Mouse (Mus musculus): ENCODE measurements around the gene Creb1. TPM values are rescaled to one million over a fixed set of nuclear protein-coding genes. Genes with fewer than 3 reads are reported as not detected.
"Not testable (repeated sequence)": the region's sequence is repeated elsewhere in the genome, so short reads cannot be mapped to it uniquely, and the experiment has no call there.

Gene Creb1
- polyA plus RNA-seq, 1 experiment from 2014 or later = 27.5 TPM

DNA sequence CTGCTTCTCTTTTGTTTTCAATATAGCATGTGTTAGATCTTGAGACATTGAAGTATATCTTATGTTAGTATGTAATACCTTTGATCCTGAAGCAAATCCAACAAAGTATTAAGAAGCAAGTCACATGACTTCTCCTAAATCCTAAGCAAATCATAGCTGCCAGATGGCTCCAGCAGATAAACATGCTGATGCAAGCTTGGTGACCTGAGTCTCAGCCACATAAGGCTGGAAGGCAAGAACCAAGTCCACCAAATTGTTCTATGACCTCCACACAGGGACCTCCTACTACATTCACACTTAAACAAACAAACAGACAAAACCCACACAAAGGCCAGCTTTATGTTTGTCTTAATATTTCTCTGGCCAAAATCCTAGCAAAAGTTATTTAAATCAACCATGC, 35.8 kb downstream of the Creb1 start:
- Histone ChIP-seq H3K36me3 (ENCODE audit: control insufficient read depth, insufficient read depth, low read length) (peaks cover 10% of the 10 kb centered on the region; the same call in 1 of the 2 replicates), H3K4me1 (ENCODE audit: control insufficient read depth, insufficient read depth, low read length) (no peaks in the 10 kb centered on the region), H3K9me3 (replicated peaks; ENCODE audit: control insufficient read depth, low read length) (no peaks in the 10 kb centered on the region), H3K9ac (ENCODE audit: low read length) (no peak overlapping the region), H3K27ac (ENCODE audit: low read length) (no peak overlapping the region), H3K27me3 (ENCODE audit: control insufficient read depth, insufficient read depth, low read length) (no peaks in the 10 kb centered on the region), H3K4me3 (replicated peaks; ENCODE audit: low read length) (no peak overlapping the region), H3K4me2 (ENCODE audit: low read depth, low read length) (no peak overlapping the region)
- no peak for ATAC-seq (ENCODE audit: insufficient read depth, low FRiP score)

DNA sequence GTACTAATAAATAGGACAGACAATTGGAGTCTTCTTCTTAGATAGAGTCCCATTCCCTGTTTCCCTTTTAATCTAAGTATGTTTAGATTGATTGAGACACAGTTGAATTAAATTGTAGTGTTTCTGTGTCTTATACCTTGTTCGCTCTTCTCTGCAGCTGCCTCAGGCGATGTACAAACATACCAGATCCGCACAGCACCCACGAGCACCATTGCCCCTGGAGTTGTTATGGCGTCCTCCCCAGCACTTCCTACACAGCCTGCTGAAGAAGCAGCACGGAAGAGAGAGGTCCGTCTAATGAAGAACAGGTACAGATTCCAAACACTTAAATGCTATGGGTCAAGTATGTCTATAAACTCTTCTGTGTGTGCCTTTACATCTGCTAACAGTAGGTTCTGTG, 43.6 kb downstream of the Creb1 start:
- H3K9me3 ChIP-seq (replicated peaks; ENCODE audit: control insufficient read depth, low read length) = no peaks in the 10 kb centered on the region
- ATAC-seq (ENCODE audit: insufficient read depth, low FRiP score) = no peak
- WGBS = 91% methylated on average over 7 of the region's 7 CpGs

DNA sequence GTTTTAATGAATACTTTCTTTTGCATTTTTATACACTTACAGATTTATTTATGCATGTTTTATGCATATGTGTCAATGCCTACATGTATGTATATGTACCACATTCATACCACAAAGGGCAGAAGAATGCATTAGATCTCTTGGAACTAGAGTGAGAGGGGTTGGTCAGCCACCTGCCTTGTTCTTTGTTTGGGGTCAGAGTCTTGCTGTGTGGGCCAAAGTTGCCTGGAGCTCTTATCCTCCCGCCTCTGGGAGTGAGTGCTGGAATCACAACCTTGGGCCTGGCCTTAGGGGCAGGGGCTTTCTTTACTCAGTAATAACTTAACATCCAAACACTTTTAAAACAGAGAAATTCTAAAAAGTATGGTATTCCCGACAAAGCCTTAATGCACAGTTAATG, 44.3 kb downstream of the Creb1 start:
- Histone ChIP-seq H3K27me3 (ENCODE audit: control insufficient read depth, insufficient read depth, low read length) (no peaks in the 10 kb centered on the region), H3K9ac (ENCODE audit: low read length) (no peak overlapping the region), H3K4me3 (replicated peaks; ENCODE audit: low read length) (no peak overlapping the region), H3K4me1 (ENCODE audit: control insufficient read depth, insufficient read depth, low read length) (no peaks in the 10 kb centered on the region), H3K4me2 (ENCODE audit: low read depth, low read length) (no peak overlapping the region), H3K9me3 (replicated peaks; ENCODE audit: control insufficient read depth, low read length) (no peaks in the 10 kb centered on the region), H3K27ac (ENCODE audit: low read length) (no peak overlapping the region), H3K36me3 (ENCODE audit: control insufficient read depth, insufficient read depth, low read length) (no peaks in the 10 kb centered on the region; the same call in 1 of the 2 replicates)
- 88% methylated on average over 2 of the region's 2 CpGs for WGBS
- no peak for ATAC-seq (ENCODE audit: insufficient read depth, low FRiP score)

More for the DNA sequence above, 43.6 kb downstream of the Creb1 start:
- Histone ChIP-seq H3K4me3 (replicated peaks; ENCODE audit: low read length) (no peak overlapping the region), H3K36me3 (ENCODE audit: control insufficient read depth, insufficient read depth, low read length) (no peaks in the 10 kb centered on the region; the same call in 1 of the 2 replicates), H3K27ac (ENCODE audit: low read length) (no peak overlapping the region), H3K27me3 (ENCODE audit: control insufficient read depth, insufficient read depth, low read length) (no peaks in the 10 kb centered on the region), H3K4me2 (ENCODE audit: low read depth, low read length) (no peak overlapping the region), H3K9ac (ENCODE audit: low read length) (no peak overlapping the region), H3K4me1 (ENCODE audit: control insufficient read depth, insufficient read depth, low read length) (no peaks in the 10 kb centered on the region)

GRCm38 (mm10) chr1:64577911-64578310, 45.5 kb downstream of the Creb1 start:
- H3K9ac ChIP-seq (ENCODE audit: low read length); H3K27ac ChIP-seq (ENCODE audit: low read length); ATAC-seq (ENCODE audit: insufficient read depth, low FRiP score); H3K9me3 ChIP-seq (replicated peaks; ENCODE audit: control insufficient read depth, low read length); H3K4me2 ChIP-seq (ENCODE audit: low read depth, low read length); H3K27me3 ChIP-seq (ENCODE audit: control insufficient read depth, insufficient read depth, low read length); H3K4me3 ChIP-seq (replicated peaks; ENCODE audit: low read length); H3K36me3 ChIP-seq (ENCODE audit: control insufficient read depth, insufficient read depth, low read length); H3K4me1 ChIP-seq (ENCODE audit: control insufficient read depth, insufficient read depth, low read length): not testable (repeated sequence)
- 56% methylated on average over 9 of the region's 9 CpGs for WGBS

DNA sequence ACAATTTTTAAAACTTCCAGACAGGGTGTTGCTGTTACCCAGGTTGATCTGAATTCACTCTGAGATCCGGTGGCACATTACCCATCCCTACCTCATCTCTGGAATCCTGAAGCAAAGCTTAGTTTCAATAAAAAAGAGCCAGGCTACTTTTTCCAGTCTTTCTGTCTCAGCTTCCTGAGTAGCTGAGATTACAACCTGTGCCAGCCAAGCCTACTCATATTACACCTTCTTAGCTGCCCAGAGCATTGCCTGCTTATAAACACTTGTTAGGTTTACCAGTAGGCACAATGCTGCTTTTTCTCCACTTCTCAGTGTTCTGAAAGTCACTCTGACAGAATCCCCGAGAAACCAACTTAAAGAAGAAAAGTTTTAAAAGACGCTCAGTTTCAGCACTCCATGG, 46.4 kb downstream of the Creb1 start:
- 93% methylated on average over 3 of the region's 3 CpGs for WGBS
- ATAC-seq (ENCODE audit: insufficient read depth, low FRiP score) = no peak
- H3K4me1 ChIP-seq (ENCODE audit: control insufficient read depth, insufficient read depth, low read length) = no peaks in the 10 kb centered on the region

GRCm38 (mm10) chr1:64598926-64599325, 66.5 kb downstream of the Creb1 start:
- no peak overlapping the region for H3K27ac ChIP-seq (ENCODE audit: low read length)
- no peaks in the 10 kb centered on the region for H3K27me3 ChIP-seq (ENCODE audit: control insufficient read depth, insufficient read depth, low read length)
- peaks cover 8% of the 10 kb centered on the region; the same call in 1 of the 2 replicates for H3K4me1 ChIP-seq (ENCODE audit: control insufficient read depth, insufficient read depth, low read length)
- H3K36me3 ChIP-seq (ENCODE audit: control insufficient read depth, insufficient read depth, low read length) = no peaks in the 10 kb centered on the region; the same call in none of the 2 replicates
- no peak overlapping the region for H3K4me3 ChIP-seq (replicated peaks; ENCODE audit: low read length)
- WGBS = 48% methylated on average over 5 of the region's 5 CpGs
- H3K9me3 ChIP-seq (replicated peaks; ENCODE audit: control insufficient read depth, low read length) = no peaks in the 10 kb centered on the region
- no peak for ATAC-seq (ENCODE audit: insufficient read depth, low FRiP score)
- no peak overlapping the region for H3K9ac ChIP-seq (ENCODE audit: low read length)
- H3K4me2 ChIP-seq (ENCODE audit: low read depth, low read length) = no peak overlapping the region

More for the DNA sequence above, 46.4 kb downstream of the Creb1 start:
- H3K36me3 ChIP-seq (ENCODE audit: control insufficient read depth, insufficient read depth, low read length) = no peaks in the 10 kb centered on the region; the same call in 1 of the 2 replicates
- H3K27ac ChIP-seq (ENCODE audit: low read length) = no peak overlapping the region
- no peak overlapping the region for H3K4me2 ChIP-seq (ENCODE audit: low read depth, low read length)
- no peaks in the 10 kb centered on the region for H3K27me3 ChIP-seq (ENCODE audit: control insufficient read depth, insufficient read depth, low read length)
- H3K9ac ChIP-seq (ENCODE audit: low read length) = no peak overlapping the region
- no peak overlapping the region for H3K4me3 ChIP-seq (replicated peaks; ENCODE audit: low read length)
- H3K9me3 ChIP-seq (replicated peaks; ENCODE audit: control insufficient read depth, low read length) = no peaks in the 10 kb centered on the region

DNA sequence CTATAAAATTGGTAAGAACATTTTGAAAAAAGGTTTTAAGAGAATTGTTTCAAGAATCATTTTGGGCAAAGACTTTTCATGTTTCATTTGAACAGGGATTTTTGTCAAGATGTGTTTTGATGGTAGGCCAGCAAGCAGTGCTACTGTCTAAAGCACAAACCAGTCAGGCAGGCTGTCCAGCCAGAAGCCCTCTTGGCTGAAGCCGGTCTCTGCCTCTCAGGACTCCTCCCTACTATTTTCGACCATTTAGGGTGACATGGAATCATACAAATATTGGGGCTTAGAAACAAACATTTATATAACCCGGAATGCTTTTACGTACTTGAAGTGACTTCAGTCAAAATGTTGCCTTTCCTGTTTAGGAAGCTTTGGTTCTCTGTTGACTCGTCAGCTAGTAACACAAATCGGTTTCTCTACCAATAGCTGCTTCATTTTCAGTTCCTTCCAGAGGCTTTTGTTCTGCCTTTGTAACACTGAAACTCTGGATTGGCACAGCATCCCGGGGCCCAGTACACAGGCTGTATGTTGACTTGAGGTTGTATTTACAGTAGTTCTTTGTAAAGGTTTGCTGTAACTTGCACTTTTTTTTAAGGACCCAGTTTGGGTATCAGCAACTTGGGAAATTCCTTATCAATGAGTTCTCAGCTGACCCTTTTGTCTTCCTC, 68.1 kb downstream of the Creb1 start:
- Histone ChIP-seq H3K9me3 (replicated peaks; ENCODE audit: control insufficient read depth, low read length) (no peaks in the 10 kb centered on the region), H3K4me2 (ENCODE audit: low read depth, low read length) (0 out of 2 replicates have a peak overlapping the region, but pooled peaks have one; percentile 13), H3K4me1 (ENCODE audit: control insufficient read depth, insufficient read depth, low read length) (peaks cover 8% of the 10 kb centered on the region; the same call in 1 of the 2 replicates), H3K27ac (ENCODE audit: low read length) (peak overlapping the region; percentile 52), H3K36me3 (ENCODE audit: control insufficient read depth, insufficient read depth, low read length) (peaks cover 2% of the 10 kb centered on the region), H3K9ac (ENCODE audit: low read length) (no peak overlapping the region; the same call in 1 of the 2 replicates), H3K27me3 (ENCODE audit: control insufficient read depth, insufficient read depth, low read length) (no peaks in the 10 kb centered on the region), H3K4me3 (replicated peaks; ENCODE audit: low read length) (no peak overlapping the region)
- ATAC-seq (ENCODE audit: insufficient read depth, low FRiP score) = no peak
- WGBS = 59% methylated on average over 7 of the region's 7 CpGs

GRCm38 (mm10) chr1:64601242-64601842, 68.9 kb downstream of the Creb1 start:
- Histone ChIP-seq H3K4me1 (ENCODE audit: control insufficient read depth, insufficient read depth, low read length) (peaks cover 8% of the 10 kb centered on the region; the same call in 1 of the 2 replicates), H3K9me3 (replicated peaks; ENCODE audit: control insufficient read depth, low read length) (no peaks in the 10 kb centered on the region), H3K36me3 (ENCODE audit: control insufficient read depth, insufficient read depth, low read length) (peaks cover 2% of the 10 kb centered on the region), H3K4me2 (ENCODE audit: low read depth, low read length) (no peak overlapping the region), H3K27me3 (ENCODE audit: control insufficient read depth, insufficient read depth, low read length) (no peaks in the 10 kb centered on the region), H3K27ac (ENCODE audit: low read length) (no peak overlapping the region), H3K9ac (ENCODE audit: low read length) (no peak overlapping the region), H3K4me3 (replicated peaks; ENCODE audit: low read length) (no peak overlapping the region)
- 64% methylated on average over 6 of the region's 6 CpGs for WGBS
- ATAC-seq (ENCODE audit: insufficient read depth, low FRiP score) = peak; percentile 33; the same call in 1 of the 2 replicates

GRCm38 (mm10) chr1:64603381-64603780, 70.9 kb downstream of the Creb1 start:
- no peak for ATAC-seq (ENCODE audit: insufficient read depth, low FRiP score)
- no peak overlapping the region for H3K27ac ChIP-seq (ENCODE audit: low read length)
- H3K36me3 ChIP-seq (ENCODE audit: control insufficient read depth, insufficient read depth, low read length) = peaks cover 2% of the 10 kb centered on the region; the same call in 1 of the 2 replicates
- H3K9ac ChIP-seq (ENCODE audit: low read length) = no peak overlapping the region
- 89% methylated on average over 5 of the region's 5 CpGs for WGBS
- H3K4me3 ChIP-seq (replicated peaks; ENCODE audit: low read length) = no peak overlapping the region
- no peaks in the 10 kb centered on the region for H3K27me3 ChIP-seq (ENCODE audit: control insufficient read depth, insufficient read depth, low read length)
- no peaks in the 10 kb centered on the region for H3K9me3 ChIP-seq (replicated peaks; ENCODE audit: control insufficient read depth, low read length)
- H3K4me1 ChIP-seq (ENCODE audit: control insufficient read depth, insufficient read depth, low read length) = 0 out of 2 replicates have a peak, but pooled peaks cover 5% of the 10 kb centered on the region
- no peak overlapping the region for H3K4me2 ChIP-seq (ENCODE audit: low read depth, low read length)
